Mouse (Mus musculus) midbrain, embryonic 13.5 days (tissue): ENCODE results near the gene Lrrfip2. TPM values are rescaled to one million over a fixed set of nuclear protein-coding genes. Genes with fewer than 3 reads are reported as not detected.

Experiments
- ATAC-seq: fragments of 200-750 bp; cut with Nextera tagmentation; 2 replicates; pipeline ENCODE4 v1.8.0; 2017; ENCODE audit warnings: mild to moderate bottlenecking, moderate TSS enrichment, moderate library complexity
- H3K27ac ChIP-seq: fragments of 300-500 bp; sonication (generic); 2 replicates; pipeline ENCODE4 v1.5.1; 2015; ENCODE audit warnings: inconsistent platforms, mild to moderate bottlenecking, moderate library complexity
- H3K27me3 ChIP-seq: fragments of 300-500 bp; sonication (generic); 2 replicates; pipeline ENCODE4 v1.6.1; 2015; ENCODE audit warnings: mild to moderate bottlenecking, inconsistent platforms
- H3K36me3 ChIP-seq: fragments of 300-500 bp; sonication (generic); 2 replicates; pipeline ENCODE4 v1.6.1; 2015; ENCODE audit warnings: mild to moderate bottlenecking, inconsistent platforms
- H3K4me1 ChIP-seq: fragments of 300-500 bp; sonication (generic); replicated peaks from 2 replicates; pipeline ENCODE4 v1.6.1; 2015; ENCODE audit warnings: inconsistent platforms
- H3K4me2 ChIP-seq: fragments of 300-500 bp; sonication (generic); replicated peaks from 2 replicates; pipeline ENCODE4 v1.6.1; 2015; ENCODE audit warnings: moderate library complexity, mild to moderate bottlenecking, inconsistent platforms
- H3K4me3 ChIP-seq: fragments of 300-500 bp; sonication (generic); replicated peaks from 2 replicates; pipeline ENCODE4 v1.5.1; 2015; ENCODE audit warnings: mild to moderate bottlenecking, inconsistent platforms
- H3K9ac ChIP-seq: fragments of 300-500 bp; sonication (generic); replicated peaks from 2 replicates; pipeline ENCODE4 v1.6.1; 2015; ENCODE audit warnings: mild to moderate bottlenecking, inconsistent platforms
- H3K9me3 ChIP-seq: fragments of 300-500 bp; sonication (generic); 2 replicates; pipeline ENCODE4 v1.6.1; 2016; ENCODE audit warnings: mild to moderate bottlenecking, inconsistent platforms
- WGBS: fragments of 180-500 bp; shearing (Covaris S2); methylation state at CpG from one replicate; pipeline ENCODE4 v1.1.7; 2015; 5-methylcytosine and 5-hydroxymethylcytosine counted together
- polyA plus RNA-seq: library from polyadenylated mRNA; unstranded; fragments of >200 nt; fragmentation: Nextera tagmentation; extraction: Ambion mirVana; gene quantifications from 2 replicates; pipeline ENCODE4 v1.2.1, GENCODE M21; 2015

Lrrfip2 gene
- polyA plus RNA-seq, 1 experiment from 2014 or later = 47.6 TPM

- no peak for ATAC-seq
- no peaks in the 10 kb centered on the region for H3K9me3 ChIP-seq
- H3K27me3 ChIP-seq = no peaks in the 10 kb centered on the region
- H3K36me3 ChIP-seq = peaks cover 56% of the 10 kb centered on the region
- no peaks in the 10 kb centered on the region for H3K4me1 ChIP-seq
- 91% methylated on average over 6 of the region's 6 CpGs for WGBS
- no peak overlapping the region for H3K4me3 ChIP-seq
- no peak overlapping the region for H3K27ac ChIP-seq
- no peak overlapping the region for H3K4me2 ChIP-seq
- H3K9ac ChIP-seq = no peak overlapping the region
Observed at GRCm38 (mm10) chr9:111243384-111243783, 126.0 kb downstream of the Lrrfip2 start.

- Histone ChIP-seq H3K9me3 (no peaks in the 10 kb centered on the region), H3K9ac (no peak overlapping the region), H3K4me3 (no peak overlapping the region), H3K27me3 (no peaks in the 10 kb centered on the region), H3K4me2 (no peak overlapping the region), H3K27ac (no peak overlapping the region), H3K4me1 (no peaks in the 10 kb centered on the region), H3K36me3 (peaks cover 57% of the 10 kb centered on the region)
- ATAC-seq = no peak
- WGBS = 80% methylated on average over 6 of the region's 6 CpGs
Observed at GRCm38 (mm10) chr9:111245546-111245945, 128.2 kb downstream of the Lrrfip2 start.

- Histone ChIP-seq H3K27me3 (no peaks in the 10 kb centered on the region), H3K36me3 (peaks cover 65% of the 10 kb centered on the region), H3K9ac (no peak overlapping the region), H3K4me1 (no peaks in the 10 kb centered on the region), H3K27ac (no peak overlapping the region), H3K4me3 (no peak overlapping the region), H3K4me2 (no peak overlapping the region), H3K9me3 (no peaks in the 10 kb centered on the region)
- no peak for ATAC-seq
- 89% methylated on average over 3 of the region's 3 CpGs for WGBS
Observed at GRCm38 (mm10) chr9:111247682-111248246, 130.4 kb downstream of the Lrrfip2 start.

- Histone ChIP-seq H3K36me3 (peaks cover 74% of the 10 kb centered on the region), H3K27ac (no peak overlapping the region), H3K4me3 (no peak overlapping the region), H3K9me3 (no peaks in the 10 kb centered on the region), H3K4me2 (no peak overlapping the region), H3K4me1 (no peaks in the 10 kb centered on the region), H3K9ac (no peak overlapping the region), H3K27me3 (no peaks in the 10 kb centered on the region)
- no peak for ATAC-seq
- WGBS = 81% methylated on average over 7 of the region's 7 CpGs
Observed at GRCm38 (mm10) chr9:111252161-111252869, 134.9 kb downstream of the Lrrfip2 start.

- ATAC-seq = no peak
- Histone ChIP-seq H3K27ac (no peak overlapping the region), H3K4me1 (no peaks in the 10 kb centered on the region), H3K4me3 (no peak overlapping the region), H3K4me2 (no peak overlapping the region), H3K9me3 (no peaks in the 10 kb centered on the region), H3K36me3 (peaks cover 82% of the 10 kb centered on the region), H3K27me3 (no peaks in the 10 kb centered on the region), H3K9ac (no peak overlapping the region)
- WGBS = 46% methylated on average over 1 of the region's 1 CpGs
Observed at GRCm38 (mm10) chr9:111260360-111260985, 143.1 kb downstream of the Lrrfip2 start.

GRCm38 (mm10) chr9:111261356-111261755 is 144.0 kb downstream of the Lrrfip2 start:
- H3K4me2 ChIP-seq = no peak overlapping the region
- WGBS = 97% methylated on average over 4 of the region's 4 CpGs
- H3K36me3 ChIP-seq = peaks cover 80% of the 10 kb centered on the region
- ATAC-seq = no peak
- no peak overlapping the region for H3K9ac ChIP-seq
- H3K27me3 ChIP-seq = no peaks in the 10 kb centered on the region
- no peaks in the 10 kb centered on the region for H3K9me3 ChIP-seq
- H3K4me1 ChIP-seq = no peaks in the 10 kb centered on the region
- no peak overlapping the region for H3K4me3 ChIP-seq
- no peak overlapping the region for H3K27ac ChIP-seq

GRCm38 (mm10) chr9:111267998-111268397 is 150.6 kb downstream of the Lrrfip2 start:
- H3K9ac ChIP-seq = no peak overlapping the region
- H3K4me2 ChIP-seq = no peak overlapping the region
- peaks cover 34% of the 10 kb centered on the region for H3K36me3 ChIP-seq
- no peaks in the 10 kb centered on the region for H3K27me3 ChIP-seq
- WGBS = 96% methylated on average over 2 of the region's 2 CpGs
- no peak for ATAC-seq
- no peaks in the 10 kb centered on the region for H3K9me3 ChIP-seq
- no peak overlapping the region for H3K27ac ChIP-seq
- peaks cover 18% of the 10 kb centered on the region for H3K4me1 ChIP-seq
- H3K4me3 ChIP-seq = no peak overlapping the region

- 11% methylated on average over 5 of the region's 5 CpGs for WGBS
- Histone ChIP-seq H3K27me3 (no peaks in the 10 kb centered on the region), H3K27ac (peak overlapping the region; percentile 88), H3K4me1 (peaks cover 44% of the 10 kb centered on the region), H3K9me3 (no peaks in the 10 kb centered on the region), H3K9ac (peak overlapping the region; percentile 81), H3K4me3 (peak overlapping the region; percentile 80), H3K36me3 (peaks cover 23% of the 10 kb centered on the region), H3K4me2 (peak overlapping the region; percentile 68)
- ATAC-seq = no peak
Observed at GRCm38 (mm10) chr9:111270606-111271005, 153.2 kb downstream of the Lrrfip2 start.

- Histone ChIP-seq H3K4me1 (peaks cover 49% of the 10 kb centered on the region), H3K27me3 (no peaks in the 10 kb centered on the region), H3K27ac (peak overlapping the region; percentile 88), H3K36me3 (peaks cover 24% of the 10 kb centered on the region), H3K4me2 (peak overlapping the region; percentile 68), H3K9ac (peak overlapping the region; percentile 81), H3K4me3 (peak overlapping the region; percentile 80), H3K9me3 (no peaks in the 10 kb centered on the region)
- 0% methylated on average over 30 of the region's 32 CpGs for WGBS
- peak; percentile 86 for ATAC-seq
Observed at GRCm38 (mm10) chr9:111271056-111271433, 153.7 kb downstream of the Lrrfip2 start.

GRCm38 (mm10) chr9:111271434-111272160 is 154.2 kb downstream of the Lrrfip2 start, which contains the start of the genes Mlh1 and Epm2aip1:
Gene Mlh1, minus strand, starts transcription at chr9:111271791.
Gene Epm2aip1, plus strand, starts transcription at chr9:111271929.
- H3K4me2 ChIP-seq = peak within 1 kb of the TSS; percentile 96
- H3K9ac ChIP-seq = peak within 1 kb of the TSS; percentile 92
- H3K4me1 ChIP-seq = peaks cover 54% of the 10 kb centered on the region
- peaks cover 25% of the 10 kb centered on the region for H3K36me3 ChIP-seq
- no peaks in the 10 kb centered on the region for H3K27me3 ChIP-seq
- H3K4me3 ChIP-seq = peak within 1 kb of the TSS; percentile 80
- peak within 1 kb of the TSS; percentile 93 for H3K27ac ChIP-seq
- no peaks in the 10 kb centered on the region for H3K9me3 ChIP-seq
- peak; percentile 100 for ATAC-seq
- under 1% methylated on average over 64 of the region's 64 CpGs for WGBS

GRCm38 (mm10) chr9:111272356-111272755 is 155.0 kb downstream of the Lrrfip2 start:
- no peak for ATAC-seq
- H3K27me3 ChIP-seq = no peaks in the 10 kb centered on the region
- WGBS = 10% methylated on average over 19 of the region's 19 CpGs
- no peaks in the 10 kb centered on the region for H3K9me3 ChIP-seq
- H3K4me2 ChIP-seq = peak overlapping the region; percentile 96
- peak overlapping the region; percentile 92 for H3K9ac ChIP-seq
- peak overlapping the region; percentile 80 for H3K4me3 ChIP-seq
- peak overlapping the region; percentile 93 for H3K27ac ChIP-seq
- peaks cover 21% of the 10 kb centered on the region for H3K36me3 ChIP-seq
- peaks cover 60% of the 10 kb centered on the region for H3K4me1 ChIP-seq
